Mouse (Mus musculus) kidney, postnatal 36 days (tissue): Measurements from ENCODE around the gene Rbfox2.
A peak's percentile ranks its signal among the peaks of the same experiment; 100 is the strongest.

Experiments used
- DNase-seq, 2 experiments: peaks; one replicate each; pipeline ENCODE4 v3.0.0; 2021 to 2022; ENCODE audit warnings: mixed read lengths in 2 of 2

The Rbfox2 gene

DNA sequence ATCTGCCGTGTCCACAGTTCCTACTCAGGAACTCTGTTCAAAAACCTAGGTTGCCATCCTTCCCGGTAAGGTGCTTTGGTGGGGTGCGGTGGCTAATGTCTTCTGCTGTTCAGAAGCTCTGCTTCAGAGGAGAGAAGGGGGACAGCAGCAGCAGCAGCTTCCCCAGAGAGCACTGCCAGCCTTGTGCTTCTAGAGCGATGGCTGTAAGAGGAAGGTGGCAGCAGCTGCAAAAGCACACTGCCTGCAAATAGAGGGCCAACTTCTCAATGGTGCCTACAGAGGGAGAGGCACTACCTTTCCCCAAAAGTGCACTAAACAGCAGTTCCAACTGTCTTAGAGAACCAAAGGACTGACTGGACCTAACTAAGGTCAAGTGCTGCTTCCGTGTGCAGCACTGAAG is 168.5 kb downstream of the Rbfox2 start:
- DNase-seq, result no peak

DNA sequence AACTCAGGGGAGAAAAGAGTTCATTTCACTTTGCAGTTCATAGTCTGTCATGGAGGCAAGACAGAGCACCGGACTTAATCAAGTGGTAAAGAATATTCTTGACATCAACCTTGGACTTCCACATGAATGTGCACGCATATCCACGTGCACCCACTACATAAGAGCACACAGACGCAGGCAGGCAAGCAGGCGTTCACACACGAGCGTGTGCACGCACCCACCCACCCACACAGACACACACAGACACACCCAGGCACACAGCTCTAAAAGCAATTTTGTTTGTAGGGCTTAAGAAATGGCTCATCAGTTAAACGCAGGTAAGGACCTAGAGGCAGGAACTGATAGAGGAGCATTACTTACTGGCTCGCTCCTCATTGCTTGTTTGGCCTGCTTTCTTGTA is 172.3 kb downstream of the Rbfox2 start:
- DNase-seq, result no peak

GRCm38 (mm10) chr15:77129154-77129553 is 177.7 kb downstream of the Rbfox2 start:
- no peak for DNase-seq

- no peak for DNase-seq
Observed at GRCm38 (mm10) chr15:77127737-77128136, 179.1 kb downstream of the Rbfox2 start.

GRCm38 (mm10) chr15:77126674-77127073 is 180.1 kb downstream of the Rbfox2 start:
- DNase-seq, result no peak

DNA sequence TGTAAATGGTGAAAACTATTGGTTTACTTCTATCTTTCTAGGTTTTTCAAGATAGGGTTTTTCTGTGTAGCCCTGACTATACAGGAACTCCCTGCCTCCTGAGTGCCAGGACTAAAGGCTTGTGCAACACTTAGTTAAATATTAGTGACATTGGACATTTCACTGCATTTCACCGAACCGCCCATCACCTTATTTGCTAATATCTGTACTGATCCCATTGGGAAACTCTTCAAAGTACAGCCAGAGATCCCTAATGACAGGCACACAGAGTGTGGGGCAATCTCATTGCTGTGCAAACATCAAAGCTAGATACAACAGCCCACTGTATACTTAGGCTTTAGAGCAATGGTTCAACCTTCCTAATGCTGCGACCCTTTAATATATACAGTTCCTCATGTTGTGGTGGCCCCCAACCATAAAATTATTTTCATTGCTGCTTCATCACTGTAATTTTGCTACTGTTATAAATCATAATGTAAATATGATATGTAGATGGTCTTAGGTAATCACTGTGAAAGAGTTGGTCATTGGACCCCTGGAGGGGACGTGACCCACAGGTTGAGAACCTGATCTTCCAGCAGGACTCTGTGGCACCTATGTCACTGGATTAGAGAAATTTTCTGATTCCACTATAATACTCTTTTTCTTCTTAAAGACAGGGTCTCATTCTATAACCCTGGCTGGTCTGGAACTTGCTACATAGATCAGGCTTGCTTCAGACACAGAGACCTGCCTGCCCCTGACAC is 182.3 kb downstream of the Rbfox2 start:
- peak in 1 of 2 experiments; percentile 56 for DNase-seq

DNA sequence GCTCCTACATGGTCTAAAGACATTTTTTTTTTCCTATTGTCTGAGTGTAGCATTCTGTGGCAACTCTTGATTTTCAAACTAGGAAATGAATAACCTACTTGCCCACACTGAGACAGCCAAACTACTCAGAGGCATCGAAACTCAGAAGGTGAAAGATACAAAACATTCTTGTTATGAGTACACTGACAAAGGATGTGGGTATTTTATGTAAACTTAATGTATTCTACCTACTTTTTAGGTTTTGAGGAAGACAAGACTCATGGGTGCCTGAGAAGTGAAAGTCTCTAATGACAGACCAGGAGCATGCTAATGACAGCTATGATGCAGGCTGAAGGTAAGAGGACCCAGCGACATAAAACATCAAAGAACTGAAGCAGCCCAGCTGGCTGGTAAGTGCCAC is 184.0 kb downstream of the Rbfox2 start:
- DNase-seq, result no peak

GRCm38 (mm10) chr15:77122208-77122607 is 184.6 kb downstream of the Rbfox2 start:
- DNase-seq, result no peak

DNA sequence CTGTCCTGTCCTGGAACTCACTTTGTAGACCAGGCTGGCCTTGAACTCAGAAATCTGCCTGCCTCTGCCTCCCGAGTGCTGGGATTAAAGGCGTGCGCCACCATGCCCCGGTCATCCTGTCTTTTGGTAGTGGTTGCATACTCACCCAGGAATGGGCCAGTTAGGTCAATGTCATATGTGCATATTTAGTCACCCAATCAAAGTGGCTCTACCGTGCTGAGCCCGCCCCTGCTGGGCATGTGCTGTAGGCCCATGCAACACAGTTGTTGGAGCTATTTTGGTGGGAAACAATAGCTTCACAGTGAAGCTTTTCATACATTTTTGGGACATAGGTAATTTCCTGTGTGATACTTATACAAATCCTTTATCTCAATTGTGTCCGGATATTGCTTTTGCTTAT is 187.1 kb downstream of the Rbfox2 start:
- no peak for DNase-seq

DNA sequence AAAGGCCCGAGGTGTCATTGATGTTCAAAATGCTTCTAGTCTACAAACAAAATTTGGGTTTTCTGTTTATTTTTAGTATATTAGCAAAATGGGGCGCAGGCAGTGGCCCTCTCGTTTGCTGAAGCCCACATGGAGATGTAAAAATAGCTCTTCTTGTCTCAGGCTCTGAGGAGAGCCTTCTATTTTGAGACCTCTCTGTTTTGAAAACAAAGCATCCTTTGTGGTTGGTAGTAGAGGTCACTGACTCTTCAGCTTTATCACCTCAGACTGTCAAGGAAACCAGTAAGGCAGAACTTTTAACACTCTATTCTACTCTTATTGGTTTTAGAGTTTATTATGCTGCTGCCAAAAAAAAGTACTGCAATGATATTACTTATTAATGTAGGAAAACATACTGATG is 189.6 kb downstream of the Rbfox2 start:
- DNase-seq, result no peak

GRCm38 (mm10) chr15:77116139-77116722 is 190.6 kb downstream of the Rbfox2 start:
- DNase-seq, result no peak

DNA sequence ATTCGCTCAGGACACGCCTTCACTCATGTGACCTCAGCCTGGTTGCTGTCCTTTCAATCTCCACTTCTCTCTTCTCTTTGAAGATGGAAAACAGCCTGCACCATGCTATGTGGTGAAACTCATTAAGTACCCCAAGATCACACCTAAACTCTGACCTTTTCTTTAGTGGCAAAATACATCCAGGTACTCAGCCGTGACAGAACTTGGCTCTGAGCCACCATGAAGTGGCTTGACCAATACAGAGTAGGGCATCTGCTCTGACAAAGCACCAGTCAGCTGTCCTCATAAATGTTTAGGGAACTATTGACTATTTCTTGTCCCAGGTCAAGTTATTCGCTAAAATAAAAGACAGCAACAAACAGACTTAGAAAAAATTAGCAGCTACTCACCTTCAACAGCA is 191.3 kb downstream of the Rbfox2 start:
- peak; percentile 41 to 61 for DNase-seq

- DNase-seq, result no peak
Observed at GRCm38 (mm10) chr15:77113591-77113990, 193.2 kb downstream of the Rbfox2 start.

DNA sequence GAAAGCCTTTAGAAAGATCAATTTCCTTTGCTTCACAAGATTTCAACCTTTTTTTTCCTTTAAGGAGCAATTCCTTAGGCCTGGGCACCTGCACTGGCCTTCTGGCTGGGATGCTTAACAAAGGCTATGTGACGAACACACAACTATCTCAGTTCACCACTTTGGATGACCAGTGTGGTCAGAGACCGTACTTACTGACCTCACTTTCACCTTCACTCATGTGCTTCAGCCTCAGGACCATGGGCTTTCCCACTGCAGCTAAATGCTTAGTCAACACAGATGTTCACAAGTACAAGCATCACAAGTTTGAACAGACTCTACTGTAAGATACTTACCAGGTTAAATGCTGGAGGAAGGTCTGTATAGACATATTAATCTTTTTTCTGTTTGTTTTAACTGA is 194.4 kb downstream of the Rbfox2 start:
- DNase-seq, result no peak

DNA sequence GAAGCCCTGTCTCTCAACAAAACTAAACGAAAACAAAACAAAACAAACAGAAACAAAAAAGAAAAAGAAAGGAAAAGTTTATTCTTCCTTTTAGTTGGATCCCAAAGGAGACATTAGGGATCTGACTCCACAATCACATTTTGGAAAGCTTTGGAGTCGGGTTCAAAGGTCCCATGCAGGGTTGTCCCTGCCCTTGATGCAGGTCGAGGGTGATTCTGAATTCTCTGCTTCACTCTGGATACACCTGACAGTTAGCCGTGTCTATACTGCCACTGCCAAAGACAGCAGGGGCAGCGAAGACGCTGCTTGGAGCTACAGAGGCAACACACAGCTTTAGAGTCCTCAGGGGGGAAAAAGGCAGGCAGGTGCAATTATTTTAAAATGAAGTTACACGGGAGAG is 194.9 kb downstream of the Rbfox2 start:
- DNase-seq, result no peak

DNA sequence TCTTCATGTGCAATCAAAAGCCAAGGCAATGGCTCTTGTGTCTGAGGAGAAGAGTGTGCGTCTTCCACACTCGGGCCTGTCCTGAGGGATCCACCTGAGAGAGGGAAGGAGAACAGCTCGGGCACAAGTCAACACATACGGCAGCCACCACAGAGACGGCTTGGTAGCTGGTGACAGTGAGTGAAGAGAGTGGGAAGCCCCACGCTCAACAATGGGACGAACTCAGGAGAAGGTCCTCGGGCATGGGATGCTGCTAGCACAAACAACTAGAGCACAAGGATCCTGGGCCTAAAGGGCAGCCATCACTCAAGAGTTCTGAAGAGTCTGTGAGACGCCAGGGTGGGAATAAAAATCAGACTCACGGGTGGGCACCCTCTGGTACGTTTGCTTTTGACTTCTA is 196.4 kb downstream of the Rbfox2 start:
- DNase-seq, result no peak

DNA sequence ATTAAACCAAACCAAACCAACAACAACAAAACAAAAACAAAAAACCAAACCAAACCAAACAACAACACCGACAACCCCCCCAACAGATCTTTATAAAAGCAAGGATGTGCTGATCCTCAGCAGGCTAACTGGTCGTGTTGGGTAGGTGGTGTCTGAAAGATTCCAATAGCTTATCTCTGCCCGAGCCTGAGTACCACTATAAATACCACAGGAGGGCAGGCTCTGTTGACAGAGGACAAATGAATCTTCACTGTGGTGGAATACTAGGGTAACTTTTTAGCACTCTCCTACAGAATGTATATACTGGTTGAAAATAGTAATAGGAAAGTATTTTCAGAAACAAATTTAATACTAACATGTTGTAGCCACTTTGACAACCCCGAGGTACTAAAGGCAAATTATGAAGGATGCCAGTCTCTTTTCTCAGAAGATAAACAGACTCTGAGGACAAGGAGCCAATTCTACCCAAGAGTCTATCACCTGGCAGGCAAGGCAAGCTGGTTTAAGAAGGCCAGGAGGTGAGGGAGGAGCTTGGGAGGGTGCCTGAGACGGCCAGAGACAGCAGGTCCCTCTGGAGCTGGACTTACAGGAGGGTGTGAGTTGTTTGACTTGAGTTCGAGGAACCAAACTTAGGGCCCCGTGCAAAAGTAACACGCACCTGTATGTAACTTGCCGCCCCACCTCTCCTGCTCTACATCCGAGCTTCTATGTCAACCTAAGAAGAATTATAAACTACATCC is 199.5 kb downstream of the Rbfox2 start:
- DNase-seq, result no peak

DNA sequence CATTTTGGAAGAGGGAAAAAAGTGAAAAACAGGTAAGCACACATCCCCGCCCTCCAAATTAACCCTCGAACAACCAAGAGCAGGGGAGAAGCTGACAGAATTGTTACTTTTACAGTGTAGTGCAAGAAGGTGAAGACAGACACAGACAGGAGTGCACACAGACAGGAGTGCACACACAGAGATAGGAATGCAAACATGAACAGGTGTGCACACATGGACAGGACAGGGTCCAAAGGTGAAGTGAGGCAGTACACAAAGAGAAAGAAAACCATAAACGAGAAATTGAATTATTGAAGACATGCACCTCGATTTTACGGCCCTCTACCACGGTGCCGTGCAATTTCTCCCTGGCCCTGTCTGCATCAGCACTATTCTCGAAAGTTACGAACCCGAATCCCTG is 201.5 kb downstream of the Rbfox2 start:
- no peak for DNase-seq

- no peak for DNase-seq
Observed at GRCm38 (mm10) chr15:77104349-77105158, 202.2 kb downstream of the Rbfox2 start.

- DNase-seq, result no peak
Observed at GRCm38 (mm10) chr15:77102685-77103084, 204.1 kb downstream of the Rbfox2 start.

DNA sequence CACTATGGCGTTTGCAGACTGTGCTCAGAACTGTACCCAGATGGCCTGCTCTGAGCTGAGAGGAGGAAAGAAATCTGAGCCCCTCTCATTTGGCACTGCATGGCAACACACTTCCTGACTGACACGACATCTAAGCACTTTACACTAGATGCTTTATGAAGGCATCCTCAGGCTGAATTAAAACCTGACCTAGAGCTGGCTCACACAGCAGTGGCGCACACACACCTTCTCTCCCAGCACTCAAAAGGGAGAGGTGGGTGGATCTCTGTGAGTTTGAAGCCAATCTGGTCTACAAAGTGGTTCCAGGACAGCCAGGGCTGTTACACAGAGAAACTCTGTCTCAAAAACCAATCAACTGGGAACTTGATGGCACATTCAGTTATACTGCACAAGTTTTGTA is 207.0 kb downstream of the Rbfox2 start:
- DNase-seq, result no peak

DNA sequence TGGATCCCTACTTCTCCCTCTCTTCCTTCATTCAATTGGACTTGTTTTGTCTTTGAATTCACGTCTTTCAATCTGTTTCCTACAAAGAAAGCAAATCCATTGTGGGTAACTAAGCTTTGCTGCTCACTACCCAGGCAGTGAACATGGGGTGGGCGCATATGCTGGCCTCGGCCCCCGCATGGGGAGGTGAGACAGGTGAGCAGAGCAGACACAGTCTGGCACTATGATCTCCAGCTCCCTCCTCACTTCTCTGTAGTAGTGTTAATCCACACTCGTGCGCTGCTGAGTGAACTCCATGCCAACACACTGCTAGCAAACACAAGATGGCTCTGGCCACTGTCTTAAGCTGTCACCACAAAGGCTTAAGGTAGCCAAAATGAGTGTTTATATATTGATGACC is 209.4 kb downstream of the Rbfox2 start:
- DNase-seq, result no peak

- DNase-seq, result no peak
Observed at GRCm38 (mm10) chr15:77095216-77095615, 211.6 kb downstream of the Rbfox2 start.
